Mouse (Mus musculus) stomach, postnatal 0 days (tissue): ENCODE results near the gene 0610037L13Rik. TPM values are rescaled to one million over a fixed set of nuclear protein-coding genes. Genes with fewer than 3 reads are reported as not detected.

Experiments used
- ATAC-seq: fragments of 200-750 bp; cut with Nextera tagmentation; 2 replicates; pipeline ENCODE4 v1.8.0; 2017; ENCODE audit not compliant: low FRiP score, low TSS enrichment
- DNase-seq: peaks from one replicate; pipeline ENCODE4 v3.0.0-alpha.2; 2016; ENCODE audit warnings: low spot score
- H3K27ac ChIP-seq: fragments of 300-500 bp; sonication (generic); replicated peaks from 2 replicates; pipeline ENCODE4 v1.5.1; 2014; ENCODE audit warnings: mild to moderate bottlenecking, control low read depth
- H3K27me3 ChIP-seq: fragments of 300-500 bp; sonication (generic); 2 replicates; pipeline ENCODE4 v1.6.1; 2014; ENCODE audit warnings: low read length; ENCODE audit not compliant: control insufficient read depth, insufficient read depth
- H3K36me3 ChIP-seq: fragments of 300-500 bp; sonication (generic); 2 replicates; pipeline ENCODE4 v1.6.1; 2014; ENCODE audit warnings: low read length, mixed read lengths; ENCODE audit not compliant: control insufficient read depth, insufficient read depth
- H3K4me1 ChIP-seq: fragments of 300-500 bp; sonication (generic); replicated peaks from 2 replicates; pipeline ENCODE4 v1.6.1; 2014; ENCODE audit warnings: antibody characterized with exemption; ENCODE audit not compliant: control insufficient read depth, insufficient read depth
- H3K4me2 ChIP-seq: fragments of 300-500 bp; sonication (generic); replicated peaks from 2 replicates; pipeline ENCODE4 v1.6.1; 2014; ENCODE audit warnings: low read depth, mild to moderate bottlenecking, control low read depth, moderate library complexity
- H3K4me3 ChIP-seq: fragments of 300-500 bp; sonication (generic); 2 replicates; pipeline ENCODE4 v1.5.1; 2014; ENCODE audit warnings: low read depth, low read length, control low read depth
- H3K9ac ChIP-seq: fragments of 300-500 bp; sonication (generic); 2 replicates; pipeline ENCODE4 v1.6.1; 2014; ENCODE audit warnings: mild to moderate bottlenecking, low read length, control low read depth, mixed read lengths
- H3K9me3 ChIP-seq: fragments of 300-500 bp; sonication (generic); 2 replicates; pipeline ENCODE4 v1.6.1; 2016; ENCODE audit warnings: low read length; ENCODE audit not compliant: control insufficient read depth
- CTCF ChIP-seq: IDR thresholded peaks from 2 replicates; pipeline ENCODE4 v1.5.1; 2016; ENCODE audit warnings: antibody characterized with exemption, low read depth, mild to moderate bottlenecking, moderate library complexity
- EP300 ChIP-seq: optimal IDR thresholded peaks from 2 replicates; pipeline ENCODE3; 2016; ENCODE audit warnings: antibody characterized with exemption
- WGBS: fragments of 180-500 bp; shearing (Covaris S2); extraction: QIAGEN DNeasy Blood & Tissue Kit; methylation state at CpG from one replicate; pipeline ENCODE4 v1.1.7; 2014; 5-methylcytosine and 5-hydroxymethylcytosine counted together
- polyA plus RNA-seq: library from polyadenylated mRNA; unstranded; fragments of >200 nt; fragmentation: Nextera tagmentation; extraction: Ambion mirVana; gene quantifications from 2 replicates; pipeline ENCODE4 v1.2.1, GENCODE M21; 2015

The 0610037L13Rik gene
- polyA plus RNA-seq, 1 experiment from 2014 or later, result 101 TPM

GRCm38 (mm10) chr4:107900206-107900605, 10.6 kb downstream of the 0610037L13Rik start:
- H3K4me3 ChIP-seq, result no peak overlapping the region
- H3K9ac ChIP-seq, result no peak overlapping the region
- TF ChIP-seq CTCF (no peak), EP300 (no peak)
- no peaks in the 10 kb centered on the region for H3K9me3 ChIP-seq
- no peaks in the 10 kb centered on the region for H3K27me3 ChIP-seq
- WGBS, result 77% methylated on average over 3 of the region's 3 CpGs
- H3K4me1 ChIP-seq, result no peaks in the 10 kb centered on the region
- no peak overlapping the region for H3K27ac ChIP-seq
- peaks cover 16% of the 10 kb centered on the region for H3K36me3 ChIP-seq
- no peak for DNase-seq
- ATAC-seq, result no peak
- H3K4me2 ChIP-seq, result no peak overlapping the region

- no peak overlapping the region for H3K9ac ChIP-seq
- no peak overlapping the region for H3K4me2 ChIP-seq
- no peaks in the 10 kb centered on the region for H3K4me1 ChIP-seq
- H3K4me3 ChIP-seq, result no peak overlapping the region
- ATAC-seq (no peak), DNase-seq (no peak)
- WGBS, result 88% methylated on average over 10 of the region's 10 CpGs
- TF ChIP-seq EP300 (no peak), CTCF (no peak)
- H3K9me3 ChIP-seq, result no peaks in the 10 kb centered on the region
- H3K27ac ChIP-seq, result no peak overlapping the region
- H3K36me3 ChIP-seq, result peaks cover 22% of the 10 kb centered on the region
- H3K27me3 ChIP-seq, result no peaks in the 10 kb centered on the region
Observed at GRCm38 (mm10) chr4:107904252-107904651, 14.6 kb downstream of the 0610037L13Rik start.

- Histone ChIP-seq H3K27me3 (no peaks in the 10 kb centered on the region), H3K36me3 (peaks cover 24% of the 10 kb centered on the region), H3K9me3 (no peaks in the 10 kb centered on the region), H3K4me3 (no peak overlapping the region), H3K4me2 (no peak overlapping the region), H3K9ac (no peak overlapping the region), H3K4me1 (no peaks in the 10 kb centered on the region), H3K27ac (no peak overlapping the region)
- DNase-seq (no peak), ATAC-seq (no peak)
- WGBS, result 95% methylated on average over 9 of the region's 9 CpGs
- TF ChIP-seq EP300 (no peak), CTCF (no peak)
Observed at GRCm38 (mm10) chr4:107906561-107906960, 16.9 kb downstream of the 0610037L13Rik start.

GRCm38 (mm10) chr4:107910020-107910419, 20.4 kb downstream of the 0610037L13Rik start:
- Histone ChIP-seq H3K36me3 (peaks cover 35% of the 10 kb centered on the region), H3K9me3 (no peaks in the 10 kb centered on the region), H3K4me3 (no peak overlapping the region), H3K27me3 (no peaks in the 10 kb centered on the region), H3K4me2 (no peak overlapping the region), H3K27ac (no peak overlapping the region), H3K4me1 (no peaks in the 10 kb centered on the region), H3K9ac (no peak overlapping the region)
- no peak for TF ChIP-seq EP300
- no peak for TF ChIP-seq CTCF
- 92% methylated on average over 4 of the region's 4 CpGs for WGBS
- DNase-seq (no peak), ATAC-seq (no peak)

- TF ChIP-seq EP300, result no peak
- no peak for TF ChIP-seq CTCF
- H3K4me1 ChIP-seq, result 0 out of 2 replicates have a peak, but pooled peaks cover 6% of the 10 kb centered on the region
Observed at GRCm38 (mm10) chr4:107920336-107920735, 30.7 kb downstream of the 0610037L13Rik start.

GRCm38 (mm10) chr4:107921152-107921695, 31.6 kb downstream of the 0610037L13Rik start:
- TF ChIP-seq EP300 (no peak), CTCF (no peak)
- H3K4me2 ChIP-seq, result peak overlapping the region; percentile 78; the same call in 1 of the 2 replicates
- H3K9me3 ChIP-seq, result no peaks in the 10 kb centered on the region
- ATAC-seq, result no peak; the same call in 1 of the 2 replicates
- H3K4me3 ChIP-seq, result no peak overlapping the region
- peak; percentile 63 for DNase-seq
- H3K4me1 ChIP-seq, result 0 out of 2 replicates have a peak, but pooled peaks cover 6% of the 10 kb centered on the region
- no peak overlapping the region for H3K9ac ChIP-seq
- H3K27ac ChIP-seq, result peak overlapping the region; percentile 95
- no peaks in the 10 kb centered on the region for H3K36me3 ChIP-seq
- no peaks in the 10 kb centered on the region for H3K27me3 ChIP-seq
- 51% methylated on average over 8 of the region's 8 CpGs for WGBS

More at GRCm38 (mm10) chr4:107920336-107920735, 30.7 kb downstream of the 0610037L13Rik start:
- Histone ChIP-seq H3K4me3 (no peak overlapping the region), H3K9ac (no peak overlapping the region), H3K27me3 (no peaks in the 10 kb centered on the region), H3K36me3 (no peaks in the 10 kb centered on the region), H3K9me3 (no peaks in the 10 kb centered on the region), H3K4me2 (no peak overlapping the region), H3K27ac (0 out of 2 replicates have a peak overlapping the region, but pooled peaks have one; percentile 95)
- ATAC-seq (no peak), DNase-seq (no peak)
- 71% methylated on average over 2 of the region's 2 CpGs for WGBS
